Mouse (Mus musculus): ENCODE data around the gene Gm49322. TPM values are rescaled to one million over a fixed set of nuclear protein-coding genes. Genes with fewer than 3 reads are reported as not detected.

Gene Gm49322
- total and polyA plus RNA-seq, 3 experiments, result 0.34 to 0.62 (median 0.39) TPM

DNA sequence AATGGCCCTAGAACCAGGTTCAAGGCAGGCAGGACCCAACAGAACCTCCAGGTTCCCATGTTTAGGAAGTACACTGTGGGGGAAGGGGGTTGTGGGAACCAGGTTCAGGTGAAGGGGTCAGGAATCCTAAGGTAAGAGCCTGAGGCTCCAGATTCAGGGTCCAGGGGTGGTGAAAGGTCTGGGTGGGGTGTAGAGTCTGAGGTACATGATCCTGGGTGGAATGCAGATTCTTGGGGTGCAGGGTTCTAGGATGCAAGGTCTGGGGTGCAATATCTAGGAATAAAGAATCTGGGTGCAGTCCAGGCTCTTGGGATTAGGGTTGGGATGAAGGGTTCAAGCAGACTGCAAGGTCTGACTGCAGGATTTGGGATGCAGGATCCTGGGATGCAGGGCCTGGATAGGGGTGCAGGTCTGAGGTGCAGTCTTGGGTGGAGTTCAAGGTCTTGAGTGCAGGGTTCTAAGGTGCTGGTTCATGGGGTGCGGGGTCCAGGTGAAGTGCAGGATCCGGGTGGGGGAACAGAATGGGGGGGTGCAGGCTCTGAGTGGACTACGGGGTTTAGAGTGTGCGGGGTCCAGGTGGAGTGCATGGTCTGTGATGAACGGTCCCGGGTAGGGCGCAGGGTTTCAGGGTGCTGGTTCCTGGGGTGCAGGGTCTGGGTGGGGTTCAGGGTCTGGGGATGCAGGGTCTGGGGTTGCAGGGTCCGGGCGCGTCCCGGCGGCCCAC is 49.7 kb downstream of the Gm49322 start:
- peak overlapping the region; percentile 73 for H3K4me3 ChIP-seq
- TF ChIP-seq EP300 (IDR thresholded peaks at IDR 0.05; ENCODE audit: insufficient read depth, low read depth, low read length) (no peak), CTCF (IDR thresholded peaks at IDR 0.05) (no peak), POLR2A (IDR thresholded peaks at IDR 0.05; ENCODE audit: insufficient read depth, low read depth, low read length) (no peak)
- H3K27me3 ChIP-seq (ENCODE audit: control insufficient read depth, insufficient read depth, low read length), result no peaks in the 10 kb centered on the region
- DNase-seq, result no peak
- peak overlapping the region; percentile 61; the same call in 1 of the 2 replicates for H3K27ac ChIP-seq
- H3K9ac ChIP-seq (ENCODE audit: low read depth, low read length), result peak overlapping the region; percentile 94
- no peaks in the 10 kb centered on the region for H3K36me3 ChIP-seq (ENCODE audit: control insufficient read depth, insufficient read depth, low read length)
- no peaks in the 10 kb centered on the region; the same call in none of the 2 replicates for H3K79me2 ChIP-seq (replicated peaks; ENCODE audit: control insufficient read depth, insufficient read depth, low read length)
- intact Hi-C loops (cut with DNase I), result loop anchor here (2.0 kb wide), 2 partner anchors 23 to 31 kb away; no protein-coding TSS in a partner anchor
- WGBS, result 6% methylated on average over 12 of the region's 12 CpGs
- peaks cover 8% of the 10 kb centered on the region for H3K4me1 ChIP-seq (ENCODE audit: control insufficient read depth, insufficient read depth, low read length)

DNA sequence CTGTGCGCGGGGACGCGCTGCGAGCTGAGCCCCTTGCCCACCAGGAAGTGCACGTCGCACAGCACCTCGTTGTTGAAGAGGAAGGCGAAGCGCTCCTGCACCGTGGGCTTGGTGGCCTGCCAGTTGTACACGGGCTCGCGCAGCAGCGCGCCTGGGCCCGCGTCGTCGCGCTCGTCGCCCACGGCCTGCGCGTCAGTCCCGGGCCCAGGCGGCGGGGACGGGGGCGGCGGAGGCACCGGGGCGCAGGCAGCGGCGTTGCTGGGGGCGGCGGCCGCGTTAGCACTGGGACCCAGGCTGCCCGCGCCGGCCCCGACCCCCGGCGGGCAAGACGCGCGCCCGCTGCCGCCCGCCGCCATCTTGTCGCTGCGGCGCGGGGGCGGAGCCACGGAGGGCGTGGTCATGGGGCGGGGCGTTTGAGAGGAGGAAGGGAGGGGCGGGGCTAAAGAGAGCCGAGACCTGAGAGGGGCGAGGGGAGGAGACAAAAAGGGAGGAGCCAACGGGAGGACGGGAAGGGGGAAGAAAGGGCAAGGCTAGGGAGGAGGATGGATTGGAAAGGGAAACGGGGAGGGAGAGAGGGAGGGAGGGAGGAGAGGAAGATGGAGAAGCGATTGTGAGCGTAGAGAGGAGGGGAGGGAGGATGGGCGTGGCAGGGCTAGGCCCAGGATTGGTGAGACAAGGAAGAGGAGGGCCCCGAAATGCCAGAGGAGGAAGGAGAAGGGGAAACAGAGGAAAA is 50.5 kb downstream of the Gm49322 start:
- peak overlapping the region; percentile 81 for H3K27ac ChIP-seq
- no peaks in the 10 kb centered on the region for H3K27me3 ChIP-seq (ENCODE audit: control insufficient read depth, insufficient read depth, low read length)
- no peaks in the 10 kb centered on the region; the same call in 1 of the 2 replicates for H3K79me2 ChIP-seq (replicated peaks; ENCODE audit: control insufficient read depth, insufficient read depth, low read length)
- intact Hi-C loops (cut with DNase I), result no loop called here
- peak; percentile 70; the same call in 1 of the 2 replicates for TF ChIP-seq EP300 (IDR thresholded peaks at IDR 0.05; ENCODE audit: insufficient read depth, low read depth, low read length)
- peak; percentile 69 for TF ChIP-seq POLR2A (IDR thresholded peaks at IDR 0.05; ENCODE audit: insufficient read depth, low read depth, low read length)
- no peak for TF ChIP-seq CTCF (IDR thresholded peaks at IDR 0.05)
- no peaks in the 10 kb centered on the region for H3K36me3 ChIP-seq (ENCODE audit: control insufficient read depth, insufficient read depth, low read length)
- peak overlapping the region; percentile 73 for H3K4me3 ChIP-seq
- DNase-seq, result peak; percentile 95 to 97
- peak overlapping the region; percentile 94 for H3K9ac ChIP-seq (ENCODE audit: low read depth, low read length)
- H3K4me1 ChIP-seq (ENCODE audit: control insufficient read depth, insufficient read depth, low read length), result peaks cover 10% of the 10 kb centered on the region
- under 1% methylated on average over 70 of the region's 72 CpGs for WGBS

DNA sequence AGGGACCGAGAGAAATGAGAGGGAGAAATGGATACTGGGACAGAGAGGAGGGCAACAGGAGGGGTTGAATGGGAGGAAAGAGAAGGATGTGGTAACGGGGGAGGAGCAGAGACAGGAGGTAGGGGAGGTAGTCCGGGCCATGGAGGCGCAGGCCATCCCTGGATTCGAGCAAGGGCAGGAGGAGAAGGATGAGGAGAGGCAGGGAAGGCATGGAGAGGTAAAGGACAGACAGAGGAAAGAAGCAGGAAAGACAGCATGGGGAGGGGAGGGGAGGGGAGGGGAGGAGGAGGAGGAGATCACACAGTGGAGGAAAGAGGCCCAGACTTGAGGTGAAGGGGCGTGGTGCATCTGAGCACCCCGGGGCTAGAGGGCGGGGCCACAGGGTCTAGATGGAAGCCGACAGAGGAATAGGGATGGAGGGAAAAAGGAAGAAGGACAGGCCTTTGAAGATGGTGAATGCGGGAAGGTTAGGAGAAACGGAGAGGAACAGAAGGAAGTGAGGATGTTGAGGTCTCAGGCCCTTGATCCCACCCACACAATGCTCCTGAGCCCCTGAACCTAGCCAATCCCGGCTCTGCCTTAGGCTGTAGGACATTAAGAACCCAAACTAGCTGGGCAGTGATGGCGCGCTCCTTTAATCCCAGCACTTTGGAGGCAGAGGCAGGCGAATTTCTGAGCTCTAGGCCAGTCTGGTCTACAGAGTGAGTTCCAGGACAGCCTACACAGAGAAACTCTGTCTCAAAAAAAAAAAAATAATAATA is 51.2 kb downstream of the Gm49322 start, which contains the start of gene Btbd2:
Gene Btbd2 (minus strand): TSS at position 209 of the 761 bp plus-strand sequence.
- Histone ChIP-seq H3K4me1 (ENCODE audit: control insufficient read depth, insufficient read depth, low read length) (peaks cover 10% of the 10 kb centered on the region), H3K79me2 (replicated peaks; ENCODE audit: control insufficient read depth, insufficient read depth, low read length) (no peaks in the 10 kb centered on the region; the same call in 1 of the 2 replicates), H3K9ac (ENCODE audit: low read depth, low read length) (peak within 1 kb of the TSS; percentile 94), H3K4me3 (peak within 1 kb of the TSS; percentile 73), H3K36me3 (ENCODE audit: control insufficient read depth, insufficient read depth, low read length) (no peaks in the 10 kb centered on the region), H3K27ac (peak within 1 kb of the TSS; percentile 81), H3K27me3 (ENCODE audit: control insufficient read depth, insufficient read depth, low read length) (no peaks in the 10 kb centered on the region)
- no peak for DNase-seq
- intact Hi-C loops (cut with DNase I), result no loop called here
- WGBS, result 37% methylated on average over 15 of the region's 15 CpGs
- TF ChIP-seq POLR2A (IDR thresholded peaks at IDR 0.05; ENCODE audit: insufficient read depth, low read depth, low read length), result no peak
- TF ChIP-seq CTCF (IDR thresholded peaks at IDR 0.05), result no peak
- no peak for TF ChIP-seq EP300 (IDR thresholded peaks at IDR 0.05; ENCODE audit: insufficient read depth, low read depth, low read length)

DNA sequence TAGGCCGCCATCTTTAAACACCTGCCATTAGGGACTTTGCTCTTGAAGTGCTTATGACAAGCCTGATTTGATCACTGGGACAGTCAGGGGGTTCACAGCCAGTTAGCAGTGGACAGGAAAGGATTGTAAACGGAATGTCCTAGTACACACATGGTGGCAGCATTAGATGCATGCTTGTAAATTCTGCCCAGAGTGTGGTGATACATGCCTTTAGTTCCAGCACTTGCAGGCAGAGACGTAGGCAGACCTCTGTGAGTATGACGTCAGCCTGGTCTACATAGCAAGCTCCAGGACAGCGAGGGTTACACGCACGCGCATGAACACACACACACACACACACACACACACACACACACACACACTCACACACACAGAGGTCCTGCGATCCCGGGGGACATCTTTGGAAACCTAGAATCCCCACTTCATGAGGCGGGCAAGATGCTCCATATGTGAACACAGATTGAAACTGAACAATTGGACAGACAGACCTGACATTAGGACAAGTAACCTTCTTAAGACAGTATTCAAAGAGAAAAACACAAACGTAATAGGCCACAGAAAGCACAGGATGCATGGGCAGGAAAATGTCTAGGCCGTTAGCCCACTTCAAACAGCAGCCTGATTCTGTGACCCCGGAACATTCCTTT is 52.5 kb downstream of the Gm49322 start:
- no peaks in the 10 kb centered on the region; the same call in 1 of the 2 replicates for H3K79me2 ChIP-seq (replicated peaks; ENCODE audit: control insufficient read depth, insufficient read depth, low read length)
- no peak overlapping the region for H3K4me3 ChIP-seq
- TF ChIP-seq POLR2A (IDR thresholded peaks at IDR 0.05; ENCODE audit: insufficient read depth, low read depth, low read length), result no peak
- no peak for TF ChIP-seq EP300 (IDR thresholded peaks at IDR 0.05; ENCODE audit: insufficient read depth, low read depth, low read length)
- intact Hi-C loops (cut with DNase I), result loop anchor here (2.0 kb wide), 2 partner anchors 16 to 80 kb away; no protein-coding TSS in a partner anchor
- H3K27me3 ChIP-seq (ENCODE audit: control insufficient read depth, insufficient read depth, low read length), result no peaks in the 10 kb centered on the region
- DNase-seq, result no peak
- H3K9ac ChIP-seq (ENCODE audit: low read depth, low read length), result no peak overlapping the region
- 88% methylated on average over 14 of the region's 14 CpGs for WGBS
- peaks cover 10% of the 10 kb centered on the region for H3K4me1 ChIP-seq (ENCODE audit: control insufficient read depth, insufficient read depth, low read length)
- H3K36me3 ChIP-seq (ENCODE audit: control insufficient read depth, insufficient read depth, low read length), result no peaks in the 10 kb centered on the region
- H3K27ac ChIP-seq, result no peak overlapping the region

DNA sequence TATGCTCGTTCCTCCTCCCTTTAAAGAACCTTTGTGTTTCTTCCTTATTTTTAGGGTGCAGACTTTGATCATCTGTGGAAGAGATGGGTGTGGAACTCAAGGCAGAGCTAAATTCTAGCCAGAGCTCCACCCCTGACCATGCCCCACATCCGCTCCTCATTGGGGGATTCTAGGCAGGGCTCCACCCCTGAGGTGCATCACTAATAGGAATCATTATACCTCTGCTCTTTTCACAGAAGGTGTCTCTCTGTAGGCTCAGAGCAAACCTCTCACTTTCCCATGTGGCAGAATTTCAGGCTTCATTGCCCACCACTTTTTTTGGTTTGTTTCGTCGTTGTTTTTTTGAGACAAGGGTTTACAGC is 53.0 kb downstream of the Gm49322 start:
- intact Hi-C loops (cut with DNase I), result loop anchor here (1.0 to 2.0 kb wide), 3 partner anchors 16 to 80 kb away; no protein-coding TSS in a partner anchor
- Histone ChIP-seq H3K27ac (no peak overlapping the region), H3K9ac (ENCODE audit: low read depth, low read length) (peak overlapping the region; percentile 59), H3K4me3 (no peak overlapping the region), H3K4me1 (ENCODE audit: control insufficient read depth, insufficient read depth, low read length) (peaks cover 13% of the 10 kb centered on the region), H3K27me3 (ENCODE audit: control insufficient read depth, insufficient read depth, low read length) (no peaks in the 10 kb centered on the region), H3K36me3 (ENCODE audit: control insufficient read depth, insufficient read depth, low read length) (no peaks in the 10 kb centered on the region), H3K79me2 (replicated peaks; ENCODE audit: control insufficient read depth, insufficient read depth, low read length) (no peaks in the 10 kb centered on the region; the same call in 1 of the 2 replicates)
- peak in 1 of 2 experiments; percentile 39 for DNase-seq
- WGBS, result 69% methylated on average over 4 of the region's 4 CpGs
- TF ChIP-seq EP300 (IDR thresholded peaks at IDR 0.05; ENCODE audit: insufficient read depth, low read depth, low read length) (no peak), CTCF (IDR thresholded peaks at IDR 0.05) (no peak), POLR2A (IDR thresholded peaks at IDR 0.05; ENCODE audit: insufficient read depth, low read depth, low read length) (no peak)
